Mouse (Mus musculus): ENCODE results near the gene Atg4c. TPM values are rescaled to one million over a fixed set of nuclear protein-coding genes. Genes with fewer than 3 reads are reported as not detected.

Gene Atg4c
- total and polyA plus RNA-seq, 3 experiments = not detected

DNA sequence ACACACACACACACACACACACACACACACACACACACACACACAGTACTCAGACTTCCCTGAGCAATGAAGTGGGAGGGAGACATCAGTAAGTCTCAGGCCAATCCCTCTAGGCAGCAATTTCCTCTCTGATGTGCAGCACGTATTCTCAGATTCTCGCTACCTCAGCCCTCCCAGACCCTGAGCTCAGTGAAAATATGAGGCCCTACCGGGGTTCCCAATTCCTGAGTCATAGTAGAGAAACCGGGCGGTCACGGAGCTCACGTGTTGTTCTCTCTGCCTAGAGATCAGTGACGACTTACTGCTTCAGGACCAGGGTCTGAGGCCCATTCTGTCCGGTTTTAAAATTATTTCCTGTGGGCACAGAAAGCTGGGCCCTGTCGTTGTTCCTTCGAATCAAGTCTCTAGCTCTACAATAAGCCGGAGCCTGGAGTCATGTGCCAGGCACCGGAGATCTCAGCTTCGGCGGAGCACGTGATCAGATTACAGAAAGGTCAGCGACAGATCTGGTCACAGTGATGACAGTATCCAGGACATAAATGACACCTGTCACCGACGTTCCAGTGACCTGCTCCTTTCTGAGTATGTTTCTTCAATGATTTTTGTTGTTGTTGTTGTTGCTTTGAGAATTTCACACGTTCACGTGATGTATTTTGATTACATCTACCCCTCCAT, 14.2 kb upstream of the Atg4c start:
- Histone ChIP-seq H3K9ac (ENCODE audit: insufficient read depth, low read depth) (no peak overlapping the region), H3K27me3 (replicated peaks) (no peaks in the 10 kb centered on the region), H3K4me3 (replicated peaks in 1 of 3; ENCODE audit: low read depth in 2 of 3, low read length in 2 of 3, poor library complexity in 1 of 3) (no peak overlapping the region), H3K4me2 (ENCODE audit: insufficient read depth, low read depth, poor library complexity, severe bottlenecking) (no peak overlapping the region), H3K36me3 (replicated peaks in 1 of 2; ENCODE audit: control insufficient read depth in 1 of 2, insufficient read depth in 1 of 2, low read length in 1 of 2) (no peaks in the 10 kb centered on the region), H3K9me3 (replicated peaks; ENCODE audit: low read length) (peaks cover 33% of the 10 kb centered on the region), H3K27ac (ENCODE audit: insufficient read depth, low read depth) (no peak overlapping the region), H3K4me1 (ENCODE audit: control insufficient read depth in 1 of 2, insufficient read depth in 2 of 2) (no peaks in the 10 kb centered on the region), H3K79me2 (replicated peaks; ENCODE audit: control insufficient read depth, extremely low read depth, insufficient read depth, poor library complexity, severe bottlenecking) (no peaks in the 10 kb centered on the region)
- TF ChIP-seq POLR2AphosphoS2 (IDR thresholded peaks at IDR 0.05; ENCODE audit: low read depth, low read length) (no peak), TCF12 (IDR thresholded peaks at IDR 0.05; ENCODE audit: low read depth, low read length) (no peak), MEF2A (IDR thresholded peaks at IDR 0.05; ENCODE audit: borderline replicate concordance, low read depth, low read length) (no peak), MAZ (IDR thresholded peaks at IDR 0.05; ENCODE audit: low read depth, low read length) (no peak), HCFC1 (IDR thresholded peaks at IDR 0.05; ENCODE audit: low read depth, low read length) (no peak), MYC (IDR thresholded peaks at IDR 0.05; ENCODE audit: low read depth, low read length) (no peak), NRF1 (IDR thresholded peaks at IDR 0.05; ENCODE audit: low read depth, low read length) (no peak), RCOR1 (conservative IDR thresholded peaks at IDR 0.05; ENCODE audit: low read depth, low read length) (no peak), E2F4 (IDR thresholded peaks at IDR 0.05; ENCODE audit: insufficient replicate concordance, low read depth, low read length) (no peak), ZKSCAN1 (IDR thresholded peaks at IDR 0.05; ENCODE audit: borderline replicate concordance, low read depth, low read length) (no peak), NELFE (IDR thresholded peaks at IDR 0.05; ENCODE audit: low read depth, low read length) (no peak), SIN3A (IDR thresholded peaks at IDR 0.05; ENCODE audit: low read length) (no peak), MAX (IDR thresholded peaks at IDR 0.05; ENCODE audit: low read length) (no peak), UBTF (IDR thresholded peaks at IDR 0.05; ENCODE audit: low read depth, low read length) (no peak), JUN (IDR thresholded peaks at IDR 0.05; ENCODE audit: insufficient read depth, low read depth, low read length) (no peak), PAX5 (IDR thresholded peaks at IDR 0.05; ENCODE audit: low read length) (no peak), SMC3 (IDR thresholded peaks at IDR 0.05; ENCODE audit: low read depth, low read length) (no peak), CHD2 (IDR thresholded peaks at IDR 0.05; ENCODE audit: low read length) (no peak), RAD21 (IDR thresholded peaks at IDR 0.05; ENCODE audit: low read depth, low read length) (no peak)
- no peak for DNase-seq (ENCODE audit: extremely low read depth)
- dilution Hi-C loops (cut with MboI; ENCODE audit: extremely low pct_ligation_motif_present, extremely low pct_unique_long_range_greater_than_20kb, low sequenced_read_pairs) = no loop called here
- in situ Hi-C loops (cut with MboI; ENCODE audit: low pct_ligation_motif_present, low pct_unique_long_range_greater_than_20kb, low sequenced_read_pairs) = no loop called here

GRCm38 (mm10) chr4:99180921-99181320, 12.8 kb upstream of the Atg4c start:
- Histone ChIP-seq H3K9ac (ENCODE audit: insufficient read depth, low read depth) (no peak overlapping the region), H3K36me3 (replicated peaks in 1 of 2; ENCODE audit: control insufficient read depth in 1 of 2, insufficient read depth in 1 of 2, low read length in 1 of 2) (no peaks in the 10 kb centered on the region), H3K9me3 (replicated peaks; ENCODE audit: low read length) (peaks cover 39% of the 10 kb centered on the region), H3K79me2 (replicated peaks; ENCODE audit: control insufficient read depth, extremely low read depth, insufficient read depth, poor library complexity, severe bottlenecking) (no peaks in the 10 kb centered on the region), H3K4me1 (ENCODE audit: control insufficient read depth in 1 of 2, insufficient read depth in 2 of 2) (no peaks in the 10 kb centered on the region), H3K27ac (ENCODE audit: insufficient read depth, low read depth) (no peak overlapping the region), H3K4me3 (replicated peaks in 1 of 3; ENCODE audit: low read depth in 2 of 3, low read length in 2 of 3, poor library complexity in 1 of 3) (no peak overlapping the region), H3K4me2 (ENCODE audit: insufficient read depth, low read depth, poor library complexity, severe bottlenecking) (no peak overlapping the region), H3K27me3 (replicated peaks) (no peaks in the 10 kb centered on the region)
- in situ Hi-C loops (cut with MboI; ENCODE audit: low pct_ligation_motif_present, low pct_unique_long_range_greater_than_20kb, low sequenced_read_pairs) = no loop called here
- dilution Hi-C loops (cut with MboI; ENCODE audit: extremely low pct_ligation_motif_present, extremely low pct_unique_long_range_greater_than_20kb, low sequenced_read_pairs) = no loop called here
- no peak for TF ChIP-seq SMC3 (IDR thresholded peaks at IDR 0.05; ENCODE audit: low read depth, low read length)
- no peak for TF ChIP-seq SIN3A (IDR thresholded peaks at IDR 0.05; ENCODE audit: low read length)
- TF ChIP-seq KAT2A (IDR thresholded peaks at IDR 0.05; ENCODE audit: insufficient replicate concordance, low read length) = no peak
- no peak for TF ChIP-seq ELF1 (IDR thresholded peaks at IDR 0.05; ENCODE audit: low read depth, low read length)
- no peak for DNase-seq (ENCODE audit: extremely low read depth)
